Mouse (Mus musculus) layer of hippocampus, adult 18-20 months (tissue): ENCODE results near the gene Tbc1d13. TPM values are rescaled to one million over a fixed set of nuclear protein-coding genes. Genes with fewer than 3 reads are reported as not detected.

Source experiments
- DNase-seq, 2 experiments: peaks; one replicate each; pipeline ENCODE4 v3.0.0; 2022; ENCODE audit warnings: low spot score in 2 of 2
- long read RNA-seq: library from polyadenylated mRNA; stranded (forward); transcript quantifications from one replicate; pipeline ENCODE4 v2.0.0, GENCODE M21; 2021
- total RNA-seq, 2 experiments: library from RNA; stranded (reverse); gene quantifications; 2 replicates each; pipeline ENCODE4 v1.2.3; 2021

Tbc1d13 gene
- total RNA-seq: 10 to 100 TPM; 51.1 to 54.7 TPM
- long read RNA-seq, partial matches to known transcripts: 0 of 3 reads
- long read RNA-seq, other reads (novel, unspliced or antisense): 3 of 3 reads

DNA sequence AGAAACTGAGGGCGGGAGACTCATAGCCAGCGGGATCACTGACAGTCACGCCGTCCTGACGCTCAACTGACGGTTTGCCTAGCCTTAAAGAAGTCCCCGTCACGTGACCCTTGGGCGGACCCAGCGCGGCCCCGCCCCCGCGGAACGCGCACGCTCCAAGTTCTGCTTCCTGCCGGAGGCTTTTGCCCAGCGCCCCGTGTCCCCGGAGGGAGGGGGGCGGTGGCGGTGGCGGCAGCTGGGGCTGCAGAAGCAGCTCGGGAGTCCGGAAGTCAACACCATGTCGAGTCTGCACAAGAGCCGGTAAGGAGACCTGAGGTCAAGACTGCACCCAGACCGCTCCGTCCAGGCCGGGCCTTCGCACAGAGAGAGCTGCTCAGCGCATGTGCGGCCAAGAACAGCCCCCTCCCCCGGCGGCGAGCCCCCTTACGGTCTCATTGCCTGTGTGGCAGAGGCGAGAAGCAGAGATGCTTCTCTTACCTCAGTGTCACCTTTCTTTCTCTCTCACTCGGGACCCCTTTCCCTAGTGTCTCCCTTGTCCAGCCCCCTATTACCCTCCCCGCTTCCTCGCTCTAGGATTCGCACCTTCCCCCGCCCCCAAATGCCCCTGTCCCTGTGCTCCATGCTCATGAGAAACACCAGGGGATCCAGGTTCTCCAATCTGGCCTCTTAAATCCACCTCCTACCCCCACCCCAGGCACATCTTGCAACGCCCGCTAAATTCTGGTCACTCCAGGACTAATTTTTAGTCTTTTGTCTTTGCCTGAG lies at the start of gene Tbc1d13:
Gene Tbc1d13, plus strand, starts transcription at position 134 of the 765 bp plus-strand sequence.
- DNase-seq: peak; percentile 96 to 99

DNA sequence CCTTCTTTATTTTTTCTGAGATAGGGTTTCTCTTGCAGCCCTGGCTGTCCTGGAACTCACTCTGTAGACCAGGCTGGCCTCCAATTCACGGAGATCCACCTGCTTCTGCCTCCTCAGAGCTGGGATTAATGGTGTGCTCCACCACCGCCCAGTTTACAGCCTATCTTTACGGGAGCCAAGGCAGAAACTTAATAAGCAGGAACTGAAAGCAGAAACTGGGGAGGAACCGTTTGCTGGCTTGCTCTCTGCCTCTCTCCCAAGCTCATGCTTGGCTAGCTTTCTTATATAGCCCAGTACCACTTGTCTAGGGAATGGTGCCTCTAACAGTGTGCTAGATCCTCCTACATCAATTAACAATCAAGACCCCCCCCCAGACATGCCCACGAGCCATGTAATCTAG lies 49.4 kb upstream of the Tbc1d13 start:
- DNase-seq: no peak

DNA sequence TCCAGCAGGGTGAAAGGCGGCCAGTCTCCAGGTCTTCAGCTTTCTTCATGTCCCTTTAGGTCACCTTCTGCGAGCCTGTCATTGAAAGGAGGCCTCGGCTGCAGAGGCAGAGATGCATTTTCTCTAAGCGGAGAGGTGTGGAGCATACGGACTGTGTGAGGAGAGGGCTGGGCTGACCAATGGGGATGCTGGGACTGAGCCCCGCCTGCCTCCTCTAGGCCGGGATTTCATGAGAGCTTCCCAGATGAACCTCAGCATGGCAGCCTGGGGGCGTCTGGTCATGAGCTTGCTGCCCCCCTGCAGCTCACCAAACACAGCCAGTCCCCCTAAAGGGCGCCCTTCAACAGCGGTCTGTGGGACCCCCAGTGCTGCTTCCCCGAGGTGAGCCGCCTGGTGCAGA lies 48.9 kb upstream of the Tbc1d13 start:
- DNase-seq: no peak

DNA sequence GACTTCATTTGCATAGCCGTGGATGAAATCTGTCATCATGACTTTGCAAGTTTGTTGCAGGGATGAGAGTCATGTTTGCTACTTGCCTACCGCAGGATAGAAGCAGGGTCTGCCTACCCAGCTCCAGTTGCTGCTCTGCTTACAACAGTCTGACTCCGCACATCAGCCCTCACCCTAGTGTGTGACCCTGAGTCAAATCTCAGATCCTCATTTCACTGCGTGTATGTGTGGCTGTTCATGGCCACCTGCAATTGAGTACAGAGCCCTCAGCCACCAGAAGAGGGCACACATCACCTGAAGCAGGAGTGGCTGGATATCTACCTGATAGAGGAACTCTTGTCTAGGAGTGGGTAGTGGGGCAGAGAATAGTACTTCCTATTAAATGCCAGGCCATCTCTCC lies 46.2 kb upstream of the Tbc1d13 start:
- DNase-seq: no peak

DNA sequence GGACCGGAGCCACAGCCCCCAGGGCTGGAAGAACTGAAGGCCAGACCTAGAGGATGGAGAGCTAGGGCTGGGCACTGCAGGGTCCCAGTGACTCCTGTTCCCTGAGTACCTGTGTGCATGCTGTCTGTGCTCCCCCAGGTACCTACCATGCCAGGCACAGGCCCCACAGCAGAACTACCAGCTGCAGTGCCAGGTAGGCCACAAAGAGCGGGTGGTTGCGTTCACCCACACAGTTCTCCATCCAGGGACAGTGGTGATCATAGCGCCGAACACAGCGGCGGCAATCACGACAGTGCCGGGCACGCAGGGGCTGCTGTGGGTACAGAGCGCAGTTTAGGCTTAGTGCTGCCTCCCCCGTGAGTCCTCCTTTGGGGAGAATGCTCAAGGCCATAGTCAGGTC lies 42.0 kb upstream of the Tbc1d13 start:
- no peak for DNase-seq

DNA sequence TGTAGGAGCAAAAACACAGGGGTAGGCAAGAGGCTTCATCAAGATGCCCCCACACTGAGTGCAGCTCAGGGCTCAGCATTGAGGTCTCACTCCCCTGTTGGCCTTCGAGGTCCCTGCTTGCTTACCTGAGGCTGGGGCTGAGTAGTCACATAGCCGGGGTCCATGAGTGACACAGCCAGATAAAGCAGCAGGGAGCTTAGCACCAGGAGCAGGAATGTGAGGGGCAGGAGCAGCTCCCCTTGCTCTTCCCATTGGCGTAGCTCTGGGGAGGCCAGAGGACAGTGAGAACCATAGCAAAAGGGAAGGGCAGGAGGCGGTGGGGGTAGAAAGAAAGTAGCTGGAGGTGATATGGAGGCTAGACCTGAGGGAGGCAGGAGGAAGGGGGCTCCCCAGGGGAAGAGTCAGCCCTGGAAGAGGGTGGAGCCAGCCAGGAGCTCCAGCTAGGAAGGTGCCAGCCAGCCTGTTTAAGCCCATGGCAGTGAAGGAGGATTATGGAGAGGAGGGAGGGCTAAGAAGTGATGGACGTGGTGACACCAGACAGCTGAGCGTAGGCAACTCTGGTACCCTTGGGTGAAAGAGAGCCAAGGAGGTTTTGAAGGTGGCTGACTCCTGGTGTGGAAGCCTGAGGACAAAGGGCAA lies 41.1 kb upstream of the Tbc1d13 start:
- DNase-seq: no peak

DNA sequence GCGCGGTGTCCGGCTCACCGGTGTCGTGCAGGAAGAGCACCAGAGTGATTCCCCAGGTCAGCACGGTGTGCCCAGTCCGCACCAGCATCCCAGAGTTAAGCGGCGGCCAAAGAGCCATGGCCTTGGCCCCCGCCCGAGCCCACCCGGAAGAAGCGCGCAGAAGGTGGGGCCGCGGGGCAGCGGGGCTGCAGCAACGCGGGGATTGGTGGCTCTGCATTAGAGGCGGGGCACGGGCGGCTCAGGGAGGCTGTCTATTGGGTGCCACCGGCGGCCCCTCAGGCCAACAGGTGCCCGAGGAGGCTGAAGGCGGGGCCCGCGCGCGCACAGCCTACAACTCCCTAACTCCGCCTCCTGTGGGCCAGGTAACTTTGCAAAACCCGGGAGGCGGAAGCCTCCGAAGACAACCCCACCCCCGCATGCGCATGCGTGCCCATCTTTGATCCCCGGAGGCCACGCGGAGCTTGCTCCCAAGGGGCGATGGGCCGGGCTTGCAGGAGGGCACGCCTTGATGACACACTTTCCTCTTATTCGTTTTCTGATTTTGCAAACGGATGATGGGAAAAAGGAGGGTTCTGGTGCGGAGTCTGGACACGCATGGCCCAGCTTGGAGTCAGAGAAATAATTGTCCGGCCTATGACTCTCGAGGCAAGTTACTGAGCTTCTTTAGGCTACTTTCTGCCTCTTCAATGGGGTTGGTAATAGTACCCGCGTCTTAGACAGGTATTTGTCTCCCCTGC lies 39.9 kb upstream of the Tbc1d13 start, which contains the start of gene Zdhhc12:
Gene Zdhhc12, minus strand, starts transcription at position 178 of the 737 bp plus-strand sequence.
- DNase-seq: peak; percentile 93 to 95

DNA sequence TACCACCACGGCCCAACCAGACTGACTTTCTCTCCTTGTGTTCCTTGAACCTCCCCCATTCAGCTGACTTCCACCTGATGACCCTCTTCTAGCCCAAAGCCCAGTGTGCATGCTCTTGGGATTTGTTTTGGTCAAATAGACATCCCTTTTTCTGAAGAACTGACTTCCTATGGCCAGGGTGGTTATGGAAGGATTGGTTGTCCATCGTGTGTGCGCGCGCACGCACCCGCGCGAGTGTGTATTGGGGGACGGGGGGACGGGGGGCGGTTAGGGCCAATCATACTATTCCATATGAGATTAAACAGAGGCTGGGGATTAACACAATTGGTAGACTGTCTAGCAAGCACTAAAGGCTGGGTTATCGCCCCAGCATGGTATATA lies 39.3 kb upstream of the Tbc1d13 start:
- DNase-seq: no peak

DNA sequence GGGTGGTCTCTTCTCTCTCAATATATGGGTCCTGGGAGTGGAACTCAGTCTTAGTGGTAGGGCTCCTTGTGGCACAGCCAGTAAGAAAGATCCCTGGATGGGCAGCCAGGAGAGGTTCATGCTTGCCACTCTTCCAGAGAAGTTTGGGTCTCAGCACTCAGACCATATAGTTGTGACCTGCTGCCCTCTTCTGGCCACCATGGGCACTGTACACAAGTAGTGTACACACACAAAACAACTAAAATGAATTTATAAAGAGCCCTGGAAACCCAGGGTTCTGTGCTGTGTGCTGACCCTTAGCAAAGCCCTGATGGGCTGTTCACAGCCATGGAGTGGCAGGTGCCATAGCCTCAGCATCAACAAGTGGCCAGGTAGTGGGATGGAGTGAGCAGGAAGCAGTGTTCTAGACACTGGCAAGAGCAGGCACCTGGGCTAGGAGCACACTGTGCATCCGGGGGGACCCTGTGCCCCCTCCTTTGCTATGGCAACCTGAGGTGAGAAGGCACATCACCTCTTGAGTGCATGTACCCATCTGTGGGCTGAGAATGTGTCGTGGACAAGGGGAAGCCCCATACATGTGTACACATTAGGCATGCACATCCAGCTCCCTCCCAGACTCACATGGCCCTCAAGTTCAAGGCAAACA lies 37.5 kb upstream of the Tbc1d13 start:
- DNase-seq: no peak

DNA sequence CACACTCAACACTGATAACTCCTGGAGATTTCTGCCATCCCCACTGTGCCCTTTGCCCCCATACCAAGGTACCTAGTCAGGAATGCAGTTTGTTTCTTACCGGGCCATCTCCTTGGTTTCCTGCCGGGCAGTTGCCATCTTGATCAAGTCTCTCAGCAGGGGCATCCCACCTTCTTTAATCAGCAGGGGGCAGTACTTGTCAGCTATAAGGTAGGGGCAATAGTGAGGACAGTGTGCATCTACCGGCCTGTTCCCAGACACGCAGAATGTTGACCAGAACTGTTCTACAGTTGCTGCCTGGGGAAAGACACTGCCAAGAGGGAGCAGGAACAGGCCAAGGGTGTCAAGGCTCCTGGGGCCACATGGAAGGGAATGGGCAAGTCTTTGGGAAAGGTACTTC lies 33.3 kb upstream of the Tbc1d13 start:
- DNase-seq: no peak

DNA sequence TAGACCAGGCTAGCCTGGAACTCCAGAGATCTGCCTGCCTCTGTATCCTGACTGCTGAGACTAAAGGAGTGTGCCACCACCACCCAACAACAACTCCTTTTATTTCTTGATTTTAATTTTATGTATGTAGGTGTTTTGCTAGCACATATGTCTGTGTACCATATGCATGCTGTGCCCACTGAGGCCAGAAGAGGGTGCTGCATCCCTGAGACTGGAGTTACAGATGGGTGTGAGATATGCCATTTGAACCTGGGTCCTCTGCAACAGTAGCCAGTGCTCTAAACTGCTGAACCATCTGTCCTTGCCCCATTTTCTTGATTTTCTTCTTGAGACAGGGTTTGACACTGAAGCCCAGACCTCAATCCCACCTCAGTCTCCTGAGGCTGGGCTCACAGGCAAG lies 27.2 kb upstream of the Tbc1d13 start:
- DNase-seq: peak in 1 of 2 experiments; percentile 62

DNA sequence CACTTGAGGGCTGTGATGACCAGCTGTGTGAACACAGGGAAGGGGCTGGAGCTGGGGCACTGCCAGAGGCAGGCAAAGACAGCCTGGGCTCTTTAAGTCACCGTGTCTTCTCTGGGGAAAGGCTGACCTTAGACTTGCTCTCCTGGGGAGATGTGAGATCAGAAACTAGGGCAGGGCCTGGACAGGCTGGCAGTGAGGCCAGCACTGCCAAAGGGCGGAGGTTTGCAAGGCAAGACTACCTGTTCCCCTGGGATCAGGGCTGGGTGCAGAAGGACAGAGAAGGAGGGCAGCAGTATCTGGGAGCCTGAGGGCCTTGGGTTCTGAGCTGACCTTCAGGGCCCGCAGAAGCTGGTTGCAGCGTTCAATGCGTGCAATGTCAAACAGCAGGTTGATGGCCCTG lies 25.9 kb upstream of the Tbc1d13 start:
- no peak for DNase-seq

DNA sequence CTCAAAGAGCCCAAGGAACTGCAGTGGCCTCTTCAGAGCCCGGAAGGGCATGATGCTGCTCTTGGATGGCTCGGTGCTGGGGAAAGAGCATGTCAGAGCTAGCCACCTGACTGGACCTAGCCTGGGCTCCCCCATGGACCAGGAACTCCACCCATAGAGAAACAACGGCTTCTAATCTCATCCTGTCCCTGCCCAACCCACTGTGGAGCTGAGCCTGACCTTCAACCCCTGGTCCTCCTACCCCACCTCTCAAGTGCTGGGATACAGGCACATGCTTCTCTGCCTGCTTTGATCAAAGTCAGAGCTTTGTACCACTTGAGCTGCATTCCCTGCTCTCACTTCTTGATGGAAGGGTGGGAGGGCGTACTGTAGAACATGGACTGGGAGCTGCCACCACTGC lies 25.3 kb upstream of the Tbc1d13 start:
- DNase-seq: no peak

DNA sequence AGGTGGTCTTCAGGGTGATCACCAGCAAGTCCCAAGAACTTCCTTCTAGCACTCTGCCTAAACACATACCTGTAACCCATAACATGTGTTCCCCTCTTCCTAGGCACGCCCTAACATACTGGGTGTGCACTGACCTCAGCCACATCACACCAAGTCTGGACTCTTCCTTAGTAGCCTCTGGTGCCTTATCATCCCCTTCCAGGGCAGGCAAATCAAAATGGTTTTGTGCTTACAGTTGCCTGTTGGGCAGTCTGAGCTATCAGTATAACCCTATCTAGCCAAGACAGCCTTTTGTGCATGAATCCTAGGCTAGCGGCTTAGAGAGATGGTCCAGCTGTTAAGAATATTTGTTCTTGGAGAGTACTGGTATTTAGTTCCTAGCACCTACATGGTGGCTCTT lies 22.0 kb upstream of the Tbc1d13 start:
- DNase-seq: no peak

DNA sequence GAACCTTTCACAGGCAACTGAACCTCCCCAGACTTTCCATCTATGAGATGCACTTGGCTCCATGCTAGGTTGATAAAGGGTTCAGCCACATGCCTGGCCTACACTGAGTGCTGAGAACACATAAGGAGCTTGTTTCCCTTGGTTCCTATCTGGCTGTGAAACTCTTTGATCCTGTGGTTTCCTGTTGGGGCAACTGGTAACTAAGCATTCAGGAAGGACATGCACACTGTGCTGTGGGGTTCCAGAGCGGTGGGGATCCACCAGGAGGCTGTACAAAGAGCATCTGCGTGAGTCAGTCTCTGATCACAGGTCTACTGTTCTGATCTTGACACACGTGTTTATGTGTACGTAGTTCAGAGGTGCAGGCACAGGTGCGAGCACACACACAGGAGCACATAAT lies 21.0 kb upstream of the Tbc1d13 start:
- DNase-seq: no peak

DNA sequence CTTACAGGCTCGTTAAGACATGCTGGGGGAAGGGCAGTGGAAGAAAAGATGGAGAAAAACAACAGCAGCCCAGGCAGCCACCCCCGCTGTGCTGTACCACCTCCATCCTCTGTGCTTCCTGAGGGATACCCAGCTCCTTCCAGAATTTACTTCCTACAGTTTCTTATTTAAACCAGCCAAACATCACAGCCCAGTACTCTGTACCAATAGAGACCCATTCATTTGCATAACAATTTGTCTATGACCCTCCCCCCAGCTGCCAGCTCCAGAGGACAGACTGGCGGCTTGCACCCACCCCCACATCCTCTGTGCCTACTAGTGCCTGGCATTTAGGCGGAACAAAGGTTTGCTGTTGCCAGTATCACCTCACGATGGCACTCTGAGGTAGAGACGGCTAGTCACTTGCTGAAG lies 13.9 kb upstream of the Tbc1d13 start:
- peak; percentile 84 to 89 for DNase-seq

DNA sequence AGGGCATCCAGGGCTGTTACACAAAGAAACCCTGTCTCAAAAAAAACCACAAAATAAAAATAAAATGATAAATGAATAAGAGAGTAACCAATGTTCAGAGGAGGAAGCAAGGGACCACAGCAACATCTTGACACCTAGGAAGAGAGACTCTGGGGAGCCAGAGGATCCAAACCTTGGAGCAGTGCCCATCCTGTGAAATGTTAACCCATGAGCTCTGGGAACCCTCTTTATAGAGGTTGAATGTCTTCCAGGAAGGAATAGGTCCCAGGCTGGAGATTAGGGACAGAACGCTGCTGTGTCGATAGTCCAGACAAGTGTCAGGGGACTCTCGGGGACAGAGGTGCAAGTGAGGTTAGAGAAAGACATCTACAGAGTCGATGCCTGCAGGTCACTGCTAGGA lies 13.3 kb upstream of the Tbc1d13 start:
- no peak for DNase-seq

DNA sequence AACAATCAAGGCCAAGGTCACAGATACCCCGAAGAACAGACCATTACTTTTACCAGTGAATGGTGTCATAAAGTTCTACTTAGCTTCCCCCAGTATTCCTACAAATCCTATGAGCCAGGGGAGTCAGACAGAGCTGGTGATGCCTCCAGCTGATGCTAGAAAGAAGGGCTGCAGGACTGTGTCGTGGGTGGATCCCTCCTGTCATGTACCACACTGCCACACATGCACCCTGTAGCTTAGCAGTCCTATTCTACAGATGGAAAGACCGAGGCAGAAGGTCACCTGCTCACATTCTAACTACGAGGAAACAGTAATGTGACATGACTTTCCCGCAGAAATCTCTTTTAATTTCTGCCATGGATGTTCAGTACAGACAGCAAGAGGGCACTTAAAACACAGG lies 10.8 kb upstream of the Tbc1d13 start:
- DNase-seq: peak in 1 of 2 experiments; percentile 78

DNA sequence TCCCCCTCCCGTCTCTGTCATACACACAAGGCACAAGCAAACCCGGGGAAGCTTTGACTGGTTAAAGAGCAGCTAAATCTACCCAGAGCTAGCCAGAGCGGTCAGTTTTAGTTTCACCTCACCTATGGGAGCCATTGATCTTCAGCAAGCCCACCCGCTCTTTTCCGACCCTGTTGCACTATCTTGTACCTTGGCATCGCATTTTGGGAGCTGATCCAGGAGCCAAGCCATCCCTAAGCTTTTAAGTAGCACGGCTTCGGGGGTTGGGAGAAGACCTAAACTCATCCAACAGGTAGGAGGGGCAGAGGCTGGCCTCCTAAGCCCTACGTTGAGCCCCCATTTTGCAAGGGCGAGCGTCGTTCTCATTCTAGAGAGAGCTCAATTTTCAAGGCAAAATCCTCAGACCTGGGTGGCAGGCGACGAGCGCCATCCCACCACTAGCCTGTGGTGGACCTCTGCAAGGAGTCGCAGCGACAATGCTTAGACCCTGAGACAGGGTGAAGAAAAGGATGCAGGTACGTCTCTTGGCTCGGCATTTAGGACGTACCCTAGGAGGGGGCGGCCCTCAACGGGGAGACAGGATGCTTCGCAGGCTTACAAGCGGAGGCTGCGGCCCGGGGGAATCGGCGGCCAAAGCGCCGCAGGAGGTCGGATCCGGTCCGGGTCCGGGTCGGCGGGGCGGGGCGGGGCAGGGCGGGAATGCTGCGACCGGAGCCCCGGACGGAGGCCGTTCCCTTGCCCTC lies 9.6 kb upstream of the Tbc1d13 start:
- DNase-seq: peak; percentile 35 to 53

DNA sequence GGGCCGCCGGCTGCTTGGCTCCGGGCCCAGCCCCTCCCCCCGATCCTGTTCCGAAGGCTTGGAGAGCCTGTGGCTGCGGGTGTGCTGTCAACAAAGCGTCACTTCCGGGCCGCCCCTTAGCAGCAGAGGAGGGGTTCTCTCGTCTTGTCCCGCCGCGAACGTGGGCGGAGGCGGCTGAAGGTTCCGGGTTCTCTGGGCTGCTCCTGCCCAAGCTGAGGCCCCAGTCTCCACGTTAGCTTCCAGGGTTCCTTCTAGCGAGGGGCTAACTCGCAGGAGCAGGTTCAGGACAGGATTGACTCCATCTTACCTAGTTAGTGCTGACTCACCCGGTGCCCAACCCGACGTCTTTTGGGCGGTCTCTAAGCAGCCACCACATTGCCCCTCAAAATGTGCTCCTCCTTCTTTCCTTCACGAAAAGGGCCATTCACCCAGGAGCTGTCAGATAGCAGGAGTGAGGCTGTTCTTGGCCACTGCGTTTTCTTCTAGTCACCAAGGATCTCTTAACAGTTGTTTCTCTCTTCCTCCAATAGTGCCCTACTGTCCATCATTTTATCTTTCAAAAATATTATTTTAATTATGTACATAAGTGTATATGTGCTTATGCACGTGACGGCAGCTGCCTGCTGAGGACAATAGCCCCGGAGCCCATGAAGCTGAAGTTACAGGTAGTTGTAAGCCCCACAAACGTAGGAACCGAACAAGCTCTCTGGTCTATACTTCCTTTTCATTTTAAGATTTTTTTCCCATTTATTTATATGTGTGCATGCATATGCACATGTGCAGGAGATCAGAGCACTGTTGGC lies 8.9 kb upstream of the Tbc1d13 start, which contains the start of gene Zer1:
Gene Zer1, minus strand, starts transcription at position 114 of the 803 bp plus-strand sequence.
- DNase-seq: peak; percentile 92 to 96
